Mouse (Mus musculus) urinary bladder, postnatal 25 days (tissue): ENCODE results near the gene Cct5.
A peak's percentile ranks its signal among the peaks of the same experiment; 100 is the strongest.

Source experiments
- DNase-seq: peaks from one replicate; pipeline ENCODE4 v3.0.0; 2022; ENCODE audit warnings: low spot score

Cct5 gene

DNA sequence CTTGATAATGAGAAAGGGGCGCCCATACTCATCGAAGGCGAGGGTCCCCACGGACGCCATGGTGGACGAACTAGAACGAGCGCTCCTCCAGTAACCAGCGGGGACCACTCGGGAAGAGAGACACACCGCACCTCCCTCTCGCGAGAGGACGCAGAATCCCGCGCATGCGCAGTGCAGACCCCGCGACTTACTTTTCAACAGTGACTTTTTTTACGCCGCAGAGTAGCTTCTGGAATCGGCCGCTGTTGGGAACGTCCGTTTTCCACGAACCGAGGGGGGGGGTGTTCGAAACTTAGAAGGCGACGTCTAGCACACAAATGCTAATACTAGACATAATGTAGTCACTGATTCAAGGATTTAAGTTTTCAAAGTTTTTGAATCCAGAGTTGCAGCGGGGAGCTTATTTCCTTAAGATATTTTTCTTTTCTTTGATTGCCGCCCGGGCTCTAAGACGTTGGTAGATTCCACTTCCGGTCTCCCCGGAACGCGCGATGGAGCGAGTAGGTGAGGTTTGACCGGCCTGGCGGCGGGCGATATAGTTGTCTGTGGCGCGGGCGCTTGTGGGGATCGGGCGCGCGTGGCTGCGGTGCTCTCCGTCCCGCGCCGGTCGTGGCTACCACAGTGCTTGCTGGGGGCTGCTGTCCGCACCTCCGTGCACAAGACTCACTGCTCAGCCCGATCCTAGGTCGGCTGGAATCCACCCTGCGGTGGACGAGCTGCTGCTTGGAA is at the start of gene Cct5, which contains the start of gene Fam173b:
Gene Cct5 (minus strand): TSS at position 159 of the 729 bp plus-strand sequence.
Gene Fam173b (plus strand): TSS at position 207 of the 729 bp plus-strand sequence.
- DNase-seq, result peak; percentile 99

DNA sequence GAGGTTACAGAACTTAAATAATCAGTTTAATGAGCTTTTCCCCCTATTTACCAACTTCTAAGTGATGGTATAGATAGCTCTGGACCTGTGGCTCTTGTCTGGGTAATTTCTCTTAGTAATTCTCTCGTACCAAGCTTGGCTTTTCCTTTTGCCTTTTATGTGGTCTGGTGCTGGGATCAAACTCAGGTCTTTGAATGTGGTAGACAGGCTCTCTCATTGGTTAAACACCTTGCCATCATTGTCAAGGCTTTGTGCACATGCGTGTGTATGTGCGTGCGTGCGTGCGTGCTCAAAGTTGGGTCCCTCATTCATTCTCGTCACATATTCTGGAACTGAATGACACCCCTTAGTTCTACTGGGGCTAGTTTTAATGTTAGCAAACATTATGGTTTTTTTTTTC is 49.2 kb upstream of the Cct5 start:
- DNase-seq, result no peak

DNA sequence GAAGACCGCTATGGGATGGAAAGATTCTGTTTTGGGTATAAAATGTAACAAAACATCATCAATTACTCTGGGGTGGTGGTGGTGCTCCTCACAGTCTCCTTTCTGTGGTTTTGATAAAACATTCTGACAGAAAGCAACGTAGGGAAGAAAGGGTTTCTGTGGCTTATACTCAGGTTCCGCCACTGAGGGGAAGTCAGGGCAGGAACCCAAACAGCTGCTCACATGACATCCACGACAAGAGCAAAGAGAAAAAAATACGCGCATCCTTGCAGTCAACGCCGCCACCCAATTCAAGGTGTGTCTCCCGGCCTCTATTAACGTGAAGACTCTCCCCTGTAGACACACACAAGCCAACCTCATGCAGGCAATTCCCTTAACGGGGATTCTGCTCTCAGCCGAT is 48.1 kb upstream of the Cct5 start:
- no peak for DNase-seq

DNA sequence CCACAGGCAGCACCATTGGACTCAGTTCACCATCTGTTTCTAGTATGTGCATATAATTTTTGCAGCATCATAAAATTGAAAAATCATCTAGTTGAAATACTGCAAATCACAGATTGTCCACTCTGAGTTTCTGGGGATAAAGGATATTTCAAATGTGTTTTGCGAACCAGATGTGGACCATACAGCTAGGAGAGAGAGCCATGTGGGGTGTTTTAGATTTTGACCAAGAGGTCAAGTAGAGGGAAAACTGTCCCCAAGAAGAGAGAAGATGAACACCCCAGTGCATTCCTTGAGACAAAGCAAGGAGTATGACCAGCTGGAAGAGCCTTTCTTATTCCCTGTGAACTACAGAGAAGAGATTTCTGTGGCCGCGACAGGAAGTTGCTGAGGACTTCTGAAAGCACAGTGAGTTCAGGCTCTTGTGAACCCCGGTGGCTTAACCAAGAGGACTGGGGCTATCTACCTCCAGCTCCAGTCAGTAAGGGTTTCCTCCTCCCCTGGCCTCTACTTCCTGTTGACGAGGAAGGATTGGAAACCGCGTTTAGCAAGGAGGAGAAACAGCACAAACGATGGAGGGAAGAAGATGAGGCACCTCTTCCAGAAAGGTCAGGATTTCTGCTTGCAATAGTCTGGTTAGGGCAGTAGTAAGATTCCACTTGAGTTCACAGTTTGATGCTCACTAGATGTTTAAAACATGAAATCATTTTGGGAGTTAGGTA is 46.4 kb upstream of the Cct5 start:
- no peak for DNase-seq

GRCm38 (mm10) chr15:31647225-31647624 is 45.6 kb upstream of the Cct5 start:
- DNase-seq, result no peak

DNA sequence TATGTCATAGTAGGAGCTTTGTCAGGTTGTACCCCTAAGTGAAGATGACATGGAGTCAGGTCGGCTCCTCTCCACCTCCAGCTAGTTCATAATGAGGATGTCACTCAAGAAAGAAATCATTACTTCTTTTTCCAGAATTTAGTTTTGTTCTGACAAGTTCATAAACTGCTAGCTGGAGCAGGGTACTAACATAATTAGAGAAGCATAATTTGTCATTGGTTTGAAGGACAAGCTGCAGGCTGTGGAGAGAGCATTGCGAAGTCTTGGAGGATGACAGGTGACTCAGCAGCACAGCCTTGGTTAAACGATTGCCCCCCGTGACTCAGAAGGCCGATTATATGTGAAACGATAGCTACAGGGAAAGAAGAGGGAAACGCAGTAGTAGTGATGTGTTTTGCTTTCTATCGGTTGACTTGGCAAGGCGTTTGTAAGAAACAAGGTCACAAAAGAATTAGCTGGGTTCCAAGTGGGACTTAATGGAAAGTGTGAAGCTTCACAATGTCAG is 34.5 kb upstream of the Cct5 start:
- DNase-seq, result no peak

- DNase-seq, result no peak
Measured at GRCm38 (mm10) chr15:31634582-31634981, 33.0 kb upstream of the Cct5 start.

GRCm38 (mm10) chr15:31632478-31632877 is 30.9 kb upstream of the Cct5 start:
- no peak for DNase-seq

DNA sequence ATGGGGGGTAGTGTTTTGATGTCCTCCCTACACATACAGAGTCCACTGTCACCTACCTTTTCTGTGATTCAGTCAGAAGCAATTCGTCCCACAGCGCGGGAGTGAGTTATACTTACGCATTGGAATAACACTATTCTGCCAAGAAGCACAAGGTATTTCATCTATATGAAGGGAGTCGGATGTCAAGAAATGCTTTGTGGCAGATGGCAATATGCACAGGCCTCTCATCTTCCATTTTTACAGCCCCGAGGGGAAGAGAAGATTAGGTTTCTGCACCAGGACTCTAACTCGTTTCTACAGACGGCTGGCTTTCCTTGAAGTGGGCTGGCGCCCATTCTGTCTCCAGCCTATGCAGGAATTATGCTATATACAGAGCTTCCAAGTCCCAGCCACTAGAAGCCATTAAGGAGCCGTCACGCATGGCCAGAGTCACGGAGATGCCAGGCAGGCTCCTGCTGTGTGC is 29.8 kb upstream of the Cct5 start:
- no peak for DNase-seq

DNA sequence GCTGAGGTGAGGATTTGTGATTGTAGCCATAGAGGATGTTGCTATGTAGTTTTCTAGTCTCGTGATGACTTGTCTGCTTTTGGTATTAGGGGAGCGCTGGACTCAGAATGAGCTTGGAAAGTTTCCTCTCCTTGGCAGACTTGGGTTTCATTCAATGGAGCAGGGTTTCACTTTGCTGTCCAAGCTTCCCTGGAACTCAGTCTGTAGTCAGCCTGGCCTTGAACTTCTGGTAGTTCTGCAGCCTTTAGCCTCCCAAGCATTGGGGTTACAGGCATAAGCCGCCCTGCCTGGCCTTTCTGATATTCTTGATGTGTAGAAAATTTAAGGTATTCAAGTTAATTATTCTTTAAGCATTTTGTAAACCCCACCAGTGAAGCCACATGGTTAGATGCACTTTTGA is 28.0 kb upstream of the Cct5 start:
- no peak for DNase-seq

DNA sequence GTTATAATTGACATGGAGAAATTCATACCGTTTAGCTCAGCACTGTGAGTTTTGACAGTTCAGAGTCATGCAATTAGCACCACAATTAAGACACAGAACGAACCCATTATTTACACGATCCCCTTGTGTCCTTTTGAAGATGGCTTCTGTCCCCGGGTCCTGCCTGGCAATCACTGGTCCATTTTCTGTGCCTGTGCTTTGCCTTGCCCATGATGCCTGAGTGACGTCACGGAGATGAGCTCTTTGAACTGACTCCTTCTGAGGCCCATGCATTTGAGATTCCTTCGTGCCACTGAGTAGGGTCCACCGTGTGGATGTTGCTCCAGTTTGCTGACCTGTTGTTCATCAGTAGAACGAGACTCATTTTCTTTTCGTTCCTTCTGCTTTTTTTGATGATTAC is 26.6 kb upstream of the Cct5 start:
- DNase-seq, result no peak

- DNase-seq, result no peak
Measured at GRCm38 (mm10) chr15:31627277-31628154, 25.9 kb upstream of the Cct5 start.

DNA sequence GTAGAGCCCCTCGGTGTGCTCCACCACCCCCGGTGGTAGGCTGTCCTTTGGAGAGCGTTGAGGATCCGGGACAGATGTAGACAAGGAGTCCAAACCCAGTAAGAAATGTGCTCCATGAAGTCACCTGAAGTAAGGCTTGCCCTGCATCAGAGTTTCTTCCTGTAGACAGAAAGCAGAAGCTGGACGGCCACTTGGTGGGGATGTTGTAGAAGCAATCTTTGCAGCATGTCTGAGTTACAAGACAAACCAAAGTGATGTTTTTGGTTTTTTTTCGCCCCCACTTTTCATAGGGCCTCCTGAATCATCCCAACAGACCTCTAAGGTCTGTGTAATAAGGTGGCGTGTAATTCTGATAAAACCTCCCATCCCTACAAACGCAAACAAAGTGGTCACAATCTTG is 17.9 kb upstream of the Cct5 start:
- no peak for DNase-seq

DNA sequence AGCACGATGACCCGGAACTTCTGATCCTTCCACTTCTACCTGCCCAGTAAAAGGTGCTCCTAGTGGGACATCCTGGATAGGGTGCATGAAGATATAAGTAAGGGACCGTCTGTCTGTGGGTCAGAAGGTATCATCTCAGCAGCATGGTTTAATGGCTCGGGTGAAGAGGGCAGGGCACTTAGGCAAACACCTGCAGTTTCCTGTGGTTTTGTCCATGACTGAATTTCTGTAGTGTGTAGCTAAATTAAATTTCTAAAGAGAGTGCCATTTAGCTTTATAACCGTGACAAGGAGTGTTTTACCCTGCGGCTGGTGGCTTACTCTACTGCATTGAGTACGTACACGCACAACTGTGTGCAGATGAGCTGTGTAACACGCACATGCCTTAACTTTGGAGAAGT is 15.7 kb upstream of the Cct5 start:
- no peak for DNase-seq

DNA sequence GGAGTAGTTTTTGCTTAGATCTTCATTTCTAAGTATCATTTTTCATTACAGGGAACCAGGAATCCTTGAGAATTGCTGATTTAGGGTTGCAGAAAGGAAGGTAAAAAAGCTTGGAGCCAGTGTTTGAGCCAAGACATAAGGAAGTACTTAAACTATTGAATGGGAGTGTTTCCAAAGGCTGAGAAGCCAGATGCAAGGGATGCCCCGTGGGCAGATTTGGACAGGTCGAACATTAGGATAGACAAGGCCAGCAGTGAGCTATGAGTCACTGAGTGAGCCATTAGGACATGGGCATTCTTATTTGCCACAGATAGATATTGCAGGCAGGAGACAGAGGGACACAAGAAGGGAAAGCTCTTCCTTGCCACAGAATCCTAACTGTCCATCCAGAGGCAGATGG is 13.1 kb upstream of the Cct5 start:
- DNase-seq, result no peak

GRCm38 (mm10) chr15:31613826-31614453 is 12.3 kb upstream of the Cct5 start:
- no peak for DNase-seq

- DNase-seq, result no peak
Measured at GRCm38 (mm10) chr15:31611976-31612375, 10.4 kb upstream of the Cct5 start.

DNA sequence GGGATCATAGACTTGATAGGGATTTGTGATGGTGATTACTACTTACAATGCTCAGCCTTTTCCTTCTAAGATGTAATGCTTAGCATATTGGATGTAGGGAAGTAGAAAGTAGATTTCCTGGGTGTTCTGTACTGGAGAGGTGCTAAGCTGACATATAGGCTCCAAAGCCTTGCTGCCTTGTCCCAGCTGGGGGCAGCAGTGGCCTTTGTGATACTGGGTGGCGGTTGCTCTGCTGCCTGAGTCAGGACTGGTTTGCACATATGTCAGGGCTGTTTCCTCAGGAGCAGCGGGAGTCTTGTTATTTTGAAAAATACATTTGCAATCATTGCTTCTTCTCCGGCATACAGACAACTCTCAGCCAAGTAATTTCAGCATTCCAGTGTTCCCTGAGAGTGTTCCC is 9.4 kb upstream of the Cct5 start:
- no peak for DNase-seq

DNA sequence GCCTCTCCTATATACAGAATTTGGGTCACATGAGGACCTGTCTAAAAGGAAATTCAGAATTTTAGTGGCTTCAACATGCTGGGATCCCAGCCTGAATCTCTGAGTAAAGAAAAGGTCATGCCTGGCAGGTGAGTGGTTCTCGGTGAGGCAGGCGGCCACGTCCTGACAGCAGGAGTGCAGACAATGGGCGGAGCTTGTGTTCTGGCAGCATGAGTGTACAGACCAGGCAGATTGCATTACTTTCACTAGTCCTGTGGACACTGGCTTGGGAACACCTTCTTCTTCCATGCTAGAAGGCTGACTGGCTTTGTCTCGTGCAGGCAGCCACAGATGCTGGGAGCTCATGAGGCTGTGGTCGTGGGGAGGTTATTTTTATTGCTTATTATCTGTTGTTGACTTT is 5.2 kb upstream of the Cct5 start:
- no peak for DNase-seq

DNA sequence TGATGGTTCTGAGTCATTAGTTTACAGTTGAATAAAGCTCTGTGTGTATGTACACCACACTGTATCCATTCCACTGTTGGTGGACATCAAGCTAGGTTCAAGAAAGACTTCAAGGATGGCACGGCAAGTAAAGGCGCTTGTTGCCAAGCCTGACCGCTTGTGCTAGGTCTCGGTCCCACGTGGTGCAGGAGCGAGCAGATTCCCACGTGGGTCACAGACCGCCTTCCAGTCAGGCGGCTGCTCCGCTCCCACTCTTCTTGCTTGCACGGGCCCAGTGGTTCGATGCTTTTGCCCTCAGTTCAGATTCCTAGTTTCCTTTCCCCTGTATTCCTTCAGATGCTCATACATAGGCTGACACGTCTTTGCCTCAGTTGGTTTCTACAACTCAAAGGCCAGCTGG is 1.5 kb upstream of the Cct5 start:
- DNase-seq, result no peak

- peak; percentile 24 for DNase-seq
Measured at GRCm38 (mm10) chr15:31602426-31602825, 822 bp upstream of the Cct5 start.

DNA sequence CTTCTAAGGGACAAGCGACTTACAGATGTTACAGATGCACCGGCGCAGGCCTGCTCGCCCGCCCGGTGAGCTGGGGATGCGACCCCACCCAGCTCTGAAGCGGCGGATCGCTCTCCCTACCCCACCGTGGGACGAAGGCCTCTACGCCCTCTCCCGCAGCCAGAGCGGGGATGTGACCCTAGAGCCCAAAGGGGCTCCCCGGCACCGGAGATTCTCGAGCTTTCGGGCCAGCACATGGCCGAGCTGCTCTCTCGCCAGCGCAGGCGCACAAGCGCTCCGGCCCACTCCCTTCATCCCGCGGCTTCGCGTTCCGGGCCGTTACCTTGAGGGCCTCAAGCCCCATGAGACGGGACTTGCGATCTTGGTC is 342 bp downstream of the Cct5 start:
- DNase-seq, result no peak
